Mouse (Mus musculus) left cerebral cortex, postnatal 36 days (tissue): ENCODE measurements at regions not wholly inside any gene's neighbourhood (a gene's known extent, or its start where the extent isn't known, plus 50 kb on each side); places are given as distances from the start of the nearest gene placed in this dataset.

Source experiments
- DNase-seq, 2 experiments: peaks; one replicate each; pipeline ENCODE4 v3.0.0; 2021 to 2022; ENCODE audit warnings: low spot score in 2 of 2, mixed read lengths in 1 of 2
- intact Hi-C: fragments of 180-260 bp; cut with DNase I; formaldehyde crosslinking; loops from one replicate; pipeline ENCODE4 v1.15.1; 2025

DNA sequence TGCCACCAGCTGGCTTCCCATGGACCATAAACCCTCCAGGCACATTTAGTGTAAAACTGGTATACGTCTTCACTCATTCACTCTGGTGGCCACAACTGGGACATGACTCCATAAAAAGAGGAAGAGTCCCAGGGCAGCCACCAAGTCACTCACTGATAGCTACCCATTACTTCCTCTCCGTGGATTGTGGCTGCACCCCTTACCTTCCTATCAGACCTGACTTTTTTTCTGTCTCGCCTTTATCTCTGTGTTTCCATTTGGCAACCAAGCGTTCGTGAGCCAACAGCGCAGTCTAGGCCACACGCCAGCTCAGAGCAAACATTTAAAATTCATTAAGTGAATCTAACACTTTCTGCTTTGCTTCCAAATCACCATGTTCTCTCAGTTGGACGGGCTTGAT lies 53.9 kb upstream of the Slc44a1 start:
- intact Hi-C loops: no loop called here
- peak in 1 of 2 experiments; percentile 14 for DNase-seq

DNA sequence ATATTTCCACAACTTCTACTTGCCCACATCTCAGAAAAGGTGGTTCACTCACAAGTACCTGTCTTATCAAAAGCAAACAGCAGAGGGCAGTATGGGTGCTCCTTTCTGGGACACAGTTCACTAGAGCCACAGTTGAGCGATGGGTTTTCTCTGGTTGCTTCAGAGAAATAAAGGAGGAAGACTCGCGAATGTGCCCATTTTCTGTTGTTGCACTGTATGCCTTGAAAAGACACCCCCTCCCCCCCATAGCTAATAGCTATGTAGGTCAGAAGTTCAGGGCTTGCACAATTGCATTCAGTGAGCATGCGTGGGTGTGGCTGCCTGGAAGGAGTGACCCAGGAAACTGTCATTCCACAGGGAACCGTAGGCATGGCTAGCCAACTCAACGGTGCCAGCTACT lies 55.5 kb upstream of the Slc44a1 start:
- peak; percentile 36 to 65 for DNase-seq
- intact Hi-C loops: loop anchor here (5.0 kb wide), 1 partner anchor 208 kb away; no protein-coding TSS in a partner anchor

GRCm38 (mm10) chr4:53384104-53384503 lies 56.1 kb upstream of the Slc44a1 start:
- intact Hi-C loops: loop anchor here (5.0 kb wide), 1 partner anchor 208 kb away; no protein-coding TSS in a partner anchor
- DNase-seq: no peak

GRCm38 (mm10) chr4:53382012-53382411 lies 58.2 kb upstream of the Slc44a1 start:
- DNase-seq: no peak
- intact Hi-C loops: loop anchor here (5.0 kb wide), 1 partner anchor 210 kb away; no protein-coding TSS in a partner anchor

- intact Hi-C loops: loop anchor here (5.0 kb wide), 1 partner anchor 212 kb away; no protein-coding TSS in a partner anchor
- no peak for DNase-seq
These were observed 60.4 kb upstream of the Slc44a1 start for GRCm38 (mm10) chr4:53379855-53380254.

GRCm38 (mm10) chr4:53376995-53377394 lies 63.2 kb upstream of the Slc44a1 start:
- intact Hi-C loops: no loop called here
- no peak for DNase-seq

GRCm38 (mm10) chr4:53356374-53356773 lies 83.8 kb upstream of the Slc44a1 start:
- DNase-seq: no peak
- intact Hi-C loops: loop anchor here (5.0 to 10.0 kb wide), 2 partner anchors 199 to 322 kb away; partner anchors contain the start of gene Abca1

GRCm38 (mm10) chr4:53354961-53355360 lies 85.3 kb upstream of the Slc44a1 start:
- intact Hi-C loops: loop anchor here (2.0 to 10.0 kb wide), 3 partner anchors 198 to 320 kb away; partner anchors contain the start of gene Abca1
- peak; percentile 9 to 15 for DNase-seq

- intact Hi-C loops: loop anchor here (2.0 to 10.0 kb wide), 2 partner anchors 237 to 319 kb away; no protein-coding TSS in a partner anchor
- DNase-seq: no peak
These were observed 86.7 kb upstream of the Slc44a1 start for GRCm38 (mm10) chr4:53353399-53354090.

- intact Hi-C loops: loop anchor here (10.0 kb wide), 1 partner anchor 316 kb away; no protein-coding TSS in a partner anchor
- no peak for DNase-seq
These were observed 89.1 kb upstream of the Slc44a1 start for GRCm38 (mm10) chr4:53351104-53351607.

GRCm38 (mm10) chr4:53345346-53345745 lies 94.9 kb upstream of the Slc44a1 start:
- DNase-seq: no peak
- intact Hi-C loops: no loop called here

GRCm38 (mm10) chr4:53344546-53344945 lies 95.7 kb upstream of the Slc44a1 start:
- no peak for DNase-seq
- intact Hi-C loops: no loop called here

GRCm38 (mm10) chr4:53341181-53341580 lies 99.0 kb upstream of the Slc44a1 start:
- intact Hi-C loops: no loop called here
- DNase-seq: no peak

- intact Hi-C loops: no loop called here
- no peak for DNase-seq
These were observed 100.1 kb upstream of the Slc44a1 start for GRCm38 (mm10) chr4:53340021-53340667.

- intact Hi-C loops: no loop called here
- no peak for DNase-seq
These were observed 100.8 kb upstream of the Slc44a1 start for GRCm38 (mm10) chr4:53339125-53340020.

DNA sequence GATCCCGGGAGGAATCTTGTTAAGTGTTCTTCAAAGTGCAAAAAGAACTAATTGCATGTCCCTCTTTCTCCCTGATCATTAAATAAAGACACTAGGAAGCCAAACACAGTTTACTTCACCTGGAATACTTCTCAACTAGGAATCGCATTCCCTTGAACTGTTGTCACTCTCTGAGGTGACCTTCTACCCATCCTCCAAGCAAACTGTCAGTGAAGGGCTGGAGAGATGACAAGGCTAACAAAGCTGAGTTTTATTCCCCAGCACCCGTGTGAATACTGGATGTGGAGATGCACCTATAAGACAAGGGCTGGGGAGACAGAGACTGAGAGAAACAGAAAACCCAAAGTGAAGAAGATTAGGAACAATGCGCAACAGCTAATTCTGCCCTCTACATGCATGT lies 101.7 kb upstream of the Slc44a1 start:
- intact Hi-C loops: no loop called here
- DNase-seq: no peak

GRCm38 (mm10) chr4:53337784-53338183 lies 102.4 kb upstream of the Slc44a1 start:
- intact Hi-C loops: no loop called here

DNA sequence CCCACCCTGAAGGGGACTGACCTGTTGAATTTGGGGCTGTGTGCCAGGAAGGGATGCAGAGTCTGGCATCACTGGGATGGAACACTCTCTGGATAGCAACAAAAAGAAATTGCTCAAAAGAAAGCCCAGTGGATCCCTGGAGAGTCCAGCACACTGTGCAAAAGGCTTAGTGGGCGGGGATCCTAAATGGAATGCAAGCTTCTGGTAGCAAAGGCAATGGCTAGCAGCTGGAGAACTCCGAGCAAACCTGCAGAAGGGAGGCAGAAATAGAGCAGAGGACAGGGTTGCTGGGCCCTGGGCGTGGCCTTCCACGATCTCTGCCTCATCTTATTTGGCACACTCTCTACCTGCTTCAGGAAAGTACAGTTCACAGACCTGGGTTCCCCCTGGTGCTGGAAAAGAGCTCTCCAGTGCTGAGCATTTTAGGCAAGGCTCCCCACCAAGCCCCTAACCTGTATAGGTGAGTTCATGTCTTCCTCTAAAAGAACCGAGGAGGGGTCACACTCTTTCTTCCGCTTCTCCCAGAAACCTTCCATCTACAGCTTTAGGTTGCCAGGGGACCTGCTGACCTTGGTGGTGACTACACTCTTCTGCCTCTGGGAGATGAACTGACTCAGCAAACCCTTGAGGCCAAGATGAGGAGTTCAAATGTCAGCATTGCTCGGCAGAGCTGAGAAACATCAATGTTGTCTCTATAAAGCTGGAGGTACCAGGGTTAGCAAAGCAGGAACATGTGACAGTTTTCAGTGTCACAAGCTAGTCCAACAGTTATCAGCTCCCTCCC lies 112.6 kb upstream of the Slc44a1 start:
- intact Hi-C loops: no loop called here
- DNase-seq: no peak

More at GRCm38 (mm10) chr4:53337784-53338183, 102.4 kb upstream of the Slc44a1 start:
- no peak for DNase-seq

DNA sequence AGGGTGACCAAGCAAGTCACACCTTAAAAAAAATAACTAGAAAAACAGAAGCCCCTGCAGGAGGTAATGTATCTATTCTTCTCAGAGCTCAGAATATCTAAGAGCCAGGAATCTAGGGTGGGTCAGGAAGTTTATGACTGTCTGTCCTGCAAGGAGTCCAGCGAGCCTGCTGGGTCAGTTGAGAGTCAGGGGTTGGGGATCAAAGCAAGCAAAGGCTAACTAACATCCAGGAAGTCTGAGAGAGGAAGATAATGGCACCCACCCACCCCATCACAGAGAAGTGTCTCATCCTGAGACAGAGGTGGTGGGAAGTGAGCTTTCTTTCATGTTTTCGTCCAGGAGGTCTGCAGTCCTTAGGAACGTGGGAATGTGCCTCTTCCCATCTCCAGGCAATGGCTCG lies 116.4 kb upstream of the Slc44a1 start:
- intact Hi-C loops: no loop called here
- no peak for DNase-seq
